In the genomic region with DNA sequence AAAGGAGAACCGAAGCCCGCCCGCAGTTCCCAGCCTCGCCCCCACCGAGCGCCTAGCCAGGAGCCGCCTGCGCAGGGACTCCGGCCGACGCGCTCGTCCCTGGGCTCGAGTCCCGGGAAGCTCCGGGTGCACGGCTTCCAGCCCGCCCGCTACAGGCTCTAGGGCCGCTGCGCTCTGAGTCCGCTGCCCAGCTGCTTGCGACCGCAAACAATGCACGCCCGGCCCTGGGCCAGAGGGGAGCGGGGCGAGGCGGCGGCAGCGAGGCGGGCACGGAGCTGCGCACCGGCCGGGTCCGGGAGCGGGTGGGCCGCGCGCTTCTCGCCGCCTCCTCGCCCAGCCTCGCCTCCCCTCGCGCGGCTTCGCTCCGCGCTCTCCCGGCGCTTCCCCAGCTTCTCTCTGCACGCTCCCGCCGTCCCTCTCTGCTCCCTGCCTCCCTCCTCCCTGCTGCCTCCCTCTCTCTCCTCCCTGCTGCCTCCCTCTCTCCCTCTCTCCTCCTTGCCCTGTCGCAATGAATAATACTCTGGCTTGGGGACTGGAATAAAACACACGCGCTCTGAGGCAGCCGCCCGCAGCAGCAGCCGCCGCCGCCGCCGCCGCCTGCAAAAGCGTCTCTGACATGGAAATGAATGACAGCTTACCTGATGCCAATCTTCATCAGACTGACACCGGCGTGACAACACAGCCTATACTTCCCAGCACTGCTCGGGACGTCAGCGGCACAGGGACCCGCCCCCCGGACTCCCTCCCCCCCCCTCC, we compare ENCODE assay signal across 8 mouse cellular contexts. TPM values are rescaled to one million over a fixed set of nuclear protein-coding genes. Genes with fewer than 3 reads are reported as not detected.
DNase-seq lines count a peak whose midpoint lies in the region; ATAC-seq and TF ChIP-seq lines count a peak whose summit lies in the region.

No protein-coding gene starts in this region.

- WGBS in forebrain, embryonic 16.5 days: 0% methylated on average over 63 of the region's 75 CpGs
- under 1% methylated on average over 70 of the region's 75 CpGs for WGBS in liver, embryonic 13.5 days (ENCODE audit: insufficient replicate concordance)
- under 1% methylated on average over 72 of the region's 75 CpGs for WGBS in neural tube, embryonic 12.5 days

- no peak overlapping the region for H3K27ac ChIP-seq in ES-E14 (ENCODE audit: insufficient read depth, low read depth, low read length, poor library complexity, severe bottlenecking)
- peak overlapping the region; percentile 98 for H3K27ac ChIP-seq in forebrain, embryonic 16.5 days (ENCODE audit: low read length)
- peak overlapping the region; percentile 41 for H3K27ac ChIP-seq in liver, embryonic 13.5 days
- peak overlapping the region; percentile 98 for H3K27ac ChIP-seq in neural tube, embryonic 12.5 days

- ATAC-seq in forebrain, embryonic 16.5 days: peak; percentile 94
- peak; percentile 67 for ATAC-seq in liver, embryonic 13.5 days (ENCODE audit: low read depth)
- ATAC-seq in neural tube, embryonic 12.5 days (ENCODE audit: low FRiP score, low read depth): peak; percentile 85

- no peaks in the 10 kb centered on the region for H3K36me3 ChIP-seq in ES-E14 (ENCODE audit: control insufficient read depth, insufficient read depth, low read length, poor library complexity, severe bottlenecking)
- no peaks in the 10 kb centered on the region for H3K36me3 ChIP-seq in forebrain, embryonic 16.5 days (ENCODE audit: control insufficient read depth, insufficient read depth)
- no peaks in the 10 kb centered on the region for H3K36me3 ChIP-seq in liver, embryonic 13.5 days
- no peaks in the 10 kb centered on the region for H3K36me3 ChIP-seq in neural tube, embryonic 12.5 days

- DNase-seq in ES-E14 (ENCODE audit: low read depth, low spot score): peak; percentile 47
- peak; percentile 83 for DNase-seq in cerebellum, adult 11-12 months
- peak; percentile 72 to 75 for DNase-seq in heart, postnatal 14 days
- DNase-seq in kidney, postnatal 36 days: peak; percentile 56 to 69
- DNase-seq in liver, embryonic 13.5 days: no peak
- DNase-seq in urinary bladder, adult 2 months (ENCODE audit: low spot score): peak; percentile 63

- peak overlapping the region; percentile 60 to 70 for H3K4me3 ChIP-seq in ES-E14 (ENCODE audit: insufficient read depth in 1 of 2, low read depth in 1 of 2, low read length in 2 of 2, poor library complexity in 1 of 2, severe bottlenecking in 1 of 2)
- H3K4me3 ChIP-seq in forebrain, embryonic 16.5 days (replicated peaks; ENCODE audit: low read length): peak overlapping the region; percentile 60
- peak overlapping the region; percentile 50 for H3K4me3 ChIP-seq in liver, embryonic 13.5 days (replicated peaks)
- peak overlapping the region; percentile 90 for H3K4me3 ChIP-seq in neural tube, embryonic 12.5 days

- H3K9ac ChIP-seq in ES-E14 (ENCODE audit: insufficient read depth, low read depth, low read length, poor library complexity, severe bottlenecking): peak overlapping the region; percentile 69
- peak overlapping the region; percentile 85 for H3K9ac ChIP-seq in forebrain, embryonic 16.5 days (replicated peaks; ENCODE audit: low read depth, low read length)
- peak overlapping the region; percentile 42 for H3K9ac ChIP-seq in liver, embryonic 13.5 days
- peak overlapping the region; percentile 99 for H3K9ac ChIP-seq in neural tube, embryonic 12.5 days

- H3K4me1 ChIP-seq in ES-E14 (ENCODE audit: control insufficient read depth in 2 of 2, insufficient read depth in 2 of 2, low read length in 2 of 2, poor library complexity in 1 of 2): no peaks in the 10 kb centered on the region
- peaks cover 22% of the 10 kb centered on the region for H3K4me1 ChIP-seq in forebrain, embryonic 16.5 days (replicated peaks; ENCODE audit: control insufficient read depth, insufficient read depth, low read length)
- H3K4me1 ChIP-seq in liver, embryonic 13.5 days (replicated peaks): 0 out of 2 replicates have a peak, but pooled peaks cover 2% of the 10 kb centered on the region
- H3K4me1 ChIP-seq in neural tube, embryonic 12.5 days: peaks cover 36% of the 10 kb centered on the region

- H3K27me3 ChIP-seq in forebrain, embryonic 16.5 days (replicated peaks; ENCODE audit: control insufficient read depth, insufficient read depth, low read length): 0 out of 2 replicates have a peak, but pooled peaks cover 2% of the 10 kb centered on the region
- peaks cover 78% of the 10 kb centered on the region for H3K27me3 ChIP-seq in liver, embryonic 13.5 days
- no peaks in the 10 kb centered on the region for H3K27me3 ChIP-seq in neural tube, embryonic 12.5 days (replicated peaks)

- intact Hi-C loops in heart, postnatal 14 days (cut with DNase I): loop anchor here (1.0 to 5.0 kb wide), 5 partner anchors 59 to 249 kb away; no protein-coding TSS in a partner anchor

- in situ Hi-C loops in ES-E14 (cut with MboI; ENCODE audit: low sequenced_read_pairs in 2 of 2, unreplicated experiment in 2 of 2): loop anchor here in 1 of 2 experiments (25.0 kb wide), 1 partner anchor 184 kb away; no protein-coding TSS in a partner anchor

- H3K4me2 ChIP-seq in forebrain, embryonic 16.5 days (ENCODE audit: low read length): peak overlapping the region; percentile 51
- peak overlapping the region; percentile 69 for H3K4me2 ChIP-seq in liver, embryonic 13.5 days
- H3K4me2 ChIP-seq in neural tube, embryonic 12.5 days (replicated peaks): peak overlapping the region; percentile 86

- no peaks in the 10 kb centered on the region for H3K9me3 ChIP-seq in ES-E14 (ENCODE audit: control insufficient read depth, insufficient read depth, low read depth, low read length)
- no peaks in the 10 kb centered on the region for H3K9me3 ChIP-seq in forebrain, embryonic 16.5 days (ENCODE audit: control insufficient read depth, low read length)
- H3K9me3 ChIP-seq in liver, embryonic 13.5 days (replicated peaks): no peaks in the 10 kb centered on the region
- H3K9me3 ChIP-seq in neural tube, embryonic 12.5 days: no peaks in the 10 kb centered on the region

TF ChIP-seq in ES-E14, 5 proteins besides CTCF, POLR2A, EP300 and RAD21:
- no peak for TF ChIP-seq ZNF384 (IDR thresholded peaks at IDR 0.05; ENCODE audit: low read depth, low read length)
- no peak for TF ChIP-seq HCFC1 (IDR thresholded peaks at IDR 0.05; ENCODE audit: borderline replicate concordance, insufficient read depth, low read length)
- no peak for TF ChIP-seq MAFK (IDR thresholded peaks at IDR 0.05; ENCODE audit: insufficient read depth, low read depth, low read length)
- TF ChIP-seq ZC3H11A (IDR thresholded peaks at IDR 0.05; ENCODE audit: borderline replicate concordance, low read depth, low read length): no peak
- TF ChIP-seq CHD2 (IDR thresholded peaks at IDR 0.05; ENCODE audit: low read depth, low read length): no peak
TF ChIP-seq in ES-E14: peak in this region for 0.

RNA-seq across cellular contexts. Expression of a gene that starts 0.4 kb away (rescaled TPM):
- total RNA-seq in ES-E14 (2012; rRNA removed): 1.2 and 1.8 TPM in 2 replicates
- polyA plus RNA-seq in forebrain, embryonic 16.5 days (2015; fragmentation: Nextera tagmentation; extraction: Ambion mirVana): 24.5 and 26.9 TPM in 2 replicates
- 1 to 10 TPM; 3.7 to 6.0 TPM for total RNA-seq in heart, postnatal 14 days (2021)
- polyA plus RNA-seq in liver, embryonic 13.5 days (2015; fragmentation: Nextera tagmentation; extraction: Ambion mirVana): 0.36 and 0.50 TPM in 2 replicates
- 44.6 and 45.2 TPM in 2 replicates for polyA plus RNA-seq in neural tube, embryonic 12.5 days (2016; fragmentation: Nextera tagmentation; extraction: Ambion mirVana)
- 13.6 and 17.0 TPM in 2 replicates for polyA plus RNA-seq in urinary bladder, adult 2 months (2012; rRNA removed)

Comparison
In these comparisons a context has a peak if more than half of its experiments do, and no peak if none do; other contexts are left out.
1. H3K9ac ChIP-seq: peak in every context shown above with its lines; median percentile 99 in neural tube, embryonic 12.5 days; 85 in forebrain, embryonic 16.5 days; 69 in ES-E14; 42 in liver, embryonic 13.5 days.